Mouse (Mus musculus): Measurements from ENCODE around the gene Gm36028.

Gm36028 gene

GRCm38 (mm10) chr16:37808866-37809622 is 51.9 kb downstream of the Gm36028 start:
- no peak for DNase-seq (ENCODE audit: low read depth)

- no peak for DNase-seq (ENCODE audit: low read depth)
Observed at GRCm38 (mm10) chr16:37807269-37807668, 53.7 kb downstream of the Gm36028 start.

GRCm38 (mm10) chr16:37805746-37806495 is 55.0 kb downstream of the Gm36028 start:
- DNase-seq (ENCODE audit: low read depth), result no peak

DNA sequence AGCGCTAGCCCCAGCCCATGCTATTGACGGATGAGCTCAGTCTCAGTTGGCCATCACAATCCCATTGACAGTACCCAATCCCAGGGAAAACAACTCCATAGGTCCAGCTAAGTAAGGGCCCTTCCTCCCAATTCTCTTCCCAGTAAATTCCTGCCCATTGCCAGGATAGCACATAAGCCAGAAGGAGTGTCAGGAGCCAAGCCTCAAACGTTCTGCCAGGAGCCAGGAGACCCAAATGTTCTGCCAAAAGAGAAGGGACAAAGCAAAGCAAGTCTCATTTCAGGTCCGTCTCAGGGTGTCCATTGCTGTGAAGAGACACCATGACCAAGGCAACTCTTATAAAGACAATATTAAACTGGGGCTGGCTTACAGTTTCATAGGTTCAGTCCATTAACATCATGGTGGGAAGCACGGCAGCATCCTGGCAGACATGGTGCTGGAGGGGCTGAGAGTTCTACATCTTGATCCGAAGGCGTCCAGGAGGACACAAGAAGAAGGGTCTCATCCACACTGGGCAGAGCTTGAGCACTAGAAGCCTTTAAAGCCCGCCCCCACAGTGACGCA is 57.5 kb downstream of the Gm36028 start:
- DNase-seq (ENCODE audit: low read depth), result no peak

- DNase-seq (ENCODE audit: low read depth), result no peak
Observed at GRCm38 (mm10) chr16:37802686-37803295, 58.2 kb downstream of the Gm36028 start.

- no peak for DNase-seq (ENCODE audit: low read depth)
Observed at GRCm38 (mm10) chr16:37801097-37801496, 59.8 kb downstream of the Gm36028 start.

Data from induced T-regulatory cell, adult 2 months (primary cell).